Mouse (Mus musculus) testis, adult 2 months (tissue): ENCODE data around the gene Scn1b. TPM values are rescaled to one million over a fixed set of nuclear protein-coding genes. Genes with fewer than 3 reads are reported as not detected.

Experiments
- H3K27ac ChIP-seq: fragments of 200-500 bp; 2 replicates; pipeline ENCODE4 v1.5.1; 2012; ENCODE audit warnings: low read depth, low read length; ENCODE audit not compliant: control insufficient read depth, insufficient read depth
- H3K27me3 ChIP-seq: fragments of 200-500 bp; 2 replicates; pipeline ENCODE4 v1.6.1; 2012; ENCODE audit warnings: mild to moderate bottlenecking, low read length, moderate library complexity; ENCODE audit not compliant: control insufficient read depth, insufficient read depth
- H3K36me3 ChIP-seq: fragments of 200-500 bp; 2 replicates; pipeline ENCODE4 v1.6.1; 2012; ENCODE audit warnings: mild to moderate bottlenecking, low read length; ENCODE audit not compliant: control insufficient read depth, insufficient read depth
- H3K4me1 ChIP-seq: fragments of 200-500 bp; 2 replicates; pipeline ENCODE4 v1.6.1; 2012; ENCODE audit warnings: low read length; ENCODE audit not compliant: control insufficient read depth, insufficient read depth
- H3K4me3 ChIP-seq: fragments of 200-500 bp; 2 replicates; pipeline ENCODE4 v1.5.1; 2012; ENCODE audit warnings: low read depth, mild to moderate bottlenecking, low read length, moderate library complexity, mixed read lengths; ENCODE audit not compliant: control insufficient read depth
- CTCF ChIP-seq: fragments of 200-500 bp; IDR thresholded peaks from 2 replicates; pipeline ENCODE4 v1.5.1; 2012; ENCODE audit warnings: low read depth, mild to moderate bottlenecking, inconsistent platforms, low read length, moderate library complexity; ENCODE audit not compliant: control insufficient read depth, insufficient read depth, insufficient replicate concordance
- POLR2A ChIP-seq: fragments of 200-500 bp; IDR thresholded peaks from 2 replicates; pipeline ENCODE4 v1.6.1; 2012; ENCODE audit warnings: low read depth, mild to moderate bottlenecking, inconsistent platforms, low read length, moderate library complexity; ENCODE audit not compliant: control insufficient read depth
- polyA plus RNA-seq: library from polyadenylated mRNA; depleted of rRNA; stranded (reverse); fragments of >200 nt; gene quantifications from 2 replicates; pipeline ENCODE4 v1.2.3, GENCODE M21; 2012

The Scn1b gene
- polyA plus RNA-seq, 1 experiment: 1.4 TPM

- Histone ChIP-seq H3K27me3 (no peaks in the 10 kb centered on the region), H3K27ac (no peak overlapping the region), H3K4me1 (peaks cover 32% of the 10 kb centered on the region), H3K36me3 (no peaks in the 10 kb centered on the region), H3K4me3 (no peak overlapping the region)
- TF ChIP-seq CTCF (no peak), POLR2A (no peak)
Observed at GRCm38 (mm10) chr7:31148086-31148485, 21.3 kb upstream of the Scn1b start.

- Histone ChIP-seq H3K4me1 (peaks cover 25% of the 10 kb centered on the region), H3K27me3 (no peaks in the 10 kb centered on the region), H3K4me3 (no peak overlapping the region), H3K36me3 (no peaks in the 10 kb centered on the region), H3K27ac (peak overlapping the region; percentile 19; the same call in 1 of the 2 replicates)
- TF ChIP-seq CTCF (no peak), POLR2A (no peak)
Observed at GRCm38 (mm10) chr7:31145596-31146160, 18.9 kb upstream of the Scn1b start.

GRCm38 (mm10) chr7:31144886-31145285 is 18.1 kb upstream of the Scn1b start:
- Histone ChIP-seq H3K27me3 (no peaks in the 10 kb centered on the region), H3K36me3 (no peaks in the 10 kb centered on the region), H3K4me3 (no peak overlapping the region), H3K27ac (no peak overlapping the region; the same call in 1 of the 2 replicates), H3K4me1 (peaks cover 25% of the 10 kb centered on the region)
- TF ChIP-seq CTCF: peak; percentile 20; the same call in 1 of the 2 replicates
- TF ChIP-seq POLR2A: no peak

DNA sequence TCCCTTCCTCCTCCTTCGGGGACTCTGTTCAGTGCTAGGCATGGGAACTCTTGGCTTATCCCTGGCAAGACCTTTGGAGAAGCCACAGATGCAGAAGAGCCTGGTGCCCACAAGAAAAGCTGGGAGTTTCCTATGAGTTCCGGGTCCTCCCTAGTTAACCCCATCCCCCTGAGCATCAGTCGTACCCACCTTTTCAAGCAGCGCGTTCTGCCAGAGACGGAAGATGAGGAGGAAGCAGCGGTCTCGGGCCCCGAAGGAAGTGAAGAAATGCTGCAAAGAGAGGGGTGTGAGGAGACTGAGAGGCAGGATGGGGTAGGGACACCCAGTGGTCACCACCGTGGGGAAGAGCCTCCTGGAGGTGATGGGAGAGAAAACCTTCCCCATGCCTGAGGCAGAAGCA is 14.1 kb upstream of the Scn1b start:
- Histone ChIP-seq H3K4me3 (no peak overlapping the region), H3K36me3 (no peaks in the 10 kb centered on the region)
- TF ChIP-seq POLR2A: no peak
- TF ChIP-seq CTCF: no peak

DNA sequence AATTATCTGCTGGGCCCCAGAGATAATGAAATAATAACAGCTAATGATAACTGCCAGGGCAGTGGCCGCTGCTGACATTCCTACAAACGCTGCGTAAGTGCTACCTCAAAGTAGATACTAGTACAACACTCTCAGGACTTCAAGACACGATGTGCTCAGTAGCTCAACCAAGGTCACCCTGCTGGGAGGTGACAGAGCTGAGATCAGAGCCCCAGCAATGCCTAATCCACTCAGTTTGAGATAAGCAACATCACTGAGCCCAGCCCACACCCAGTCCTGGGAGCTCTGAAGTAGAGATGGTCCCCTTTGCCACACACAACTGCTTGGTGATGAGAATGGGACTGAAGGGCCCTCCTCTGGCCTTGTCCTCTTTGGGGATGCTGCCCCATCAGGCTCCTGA is 13.5 kb upstream of the Scn1b start:
- TF ChIP-seq CTCF (no peak), POLR2A (no peak)
- H3K27ac ChIP-seq: no peak overlapping the region
- H3K4me1 ChIP-seq: no peaks in the 10 kb centered on the region; the same call in 1 of the 2 replicates
- no peaks in the 10 kb centered on the region for H3K36me3 ChIP-seq
- H3K27me3 ChIP-seq: no peaks in the 10 kb centered on the region
- H3K4me3 ChIP-seq: no peak overlapping the region

More for the DNA sequence above, 14.1 kb upstream of the Scn1b start:
- no peak overlapping the region for H3K27ac ChIP-seq
- no peaks in the 10 kb centered on the region for H3K27me3 ChIP-seq
- H3K4me1 ChIP-seq: no peaks in the 10 kb centered on the region; the same call in 1 of the 2 replicates

DNA sequence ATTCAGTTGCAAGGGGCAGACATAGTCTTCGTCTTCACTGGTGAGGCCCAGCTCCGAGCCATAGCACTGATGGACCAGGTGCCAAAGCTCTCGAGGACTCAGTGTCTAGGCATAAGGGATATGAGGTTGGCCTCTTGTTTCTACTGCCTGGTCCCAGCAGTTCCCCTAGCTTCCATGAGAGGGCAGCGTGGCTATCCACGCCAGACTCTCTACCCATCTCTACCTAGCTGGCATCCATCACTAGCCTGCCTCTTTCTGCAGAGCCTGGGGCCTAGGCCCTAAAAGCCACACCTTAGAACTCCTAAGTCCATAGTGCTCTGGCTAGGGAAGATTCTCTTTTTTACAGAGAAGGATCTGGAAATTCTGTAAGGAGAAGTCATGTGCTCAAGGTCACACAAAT is 13.0 kb upstream of the Scn1b start:
- Histone ChIP-seq H3K4me1 (no peaks in the 10 kb centered on the region; the same call in 1 of the 2 replicates), H3K4me3 (no peak overlapping the region), H3K36me3 (no peaks in the 10 kb centered on the region), H3K27me3 (no peaks in the 10 kb centered on the region), H3K27ac (no peak overlapping the region)
- TF ChIP-seq CTCF: peak; percentile 74; the same call in 1 of the 2 replicates
- no peak for TF ChIP-seq POLR2A

- no peaks in the 10 kb centered on the region for H3K4me1 ChIP-seq
- no peaks in the 10 kb centered on the region for H3K36me3 ChIP-seq
- H3K4me3 ChIP-seq: no peak overlapping the region
- no peak for TF ChIP-seq CTCF
- TF ChIP-seq POLR2A: no peak
- no peaks in the 10 kb centered on the region for H3K27me3 ChIP-seq
- no peak overlapping the region for H3K27ac ChIP-seq
Observed at GRCm38 (mm10) chr7:31135717-31136116, 8.9 kb upstream of the Scn1b start.
